8 mouse cellular contexts compared by ENCODE assay signal in genomic region chr5:77309051-77309906, GRCm38 (mm10). TPM values are rescaled to one million over a fixed set of nuclear protein-coding genes. Genes with fewer than 3 reads are reported as not detected.
DNase-seq lines count a peak whose midpoint lies in the region; ATAC-seq and TF ChIP-seq lines count a peak whose summit lies in the region.

No protein-coding gene starts in this region.

- DNase-seq in kidney, adult 2 months, result peak; percentile 47
- no peak for DNase-seq in kidney, adult 18-20 months
- DNase-seq in ES-CJ7 (ENCODE audit: low read depth, low spot score), result peak; percentile 29
- peak; percentile 21 to 65 for DNase-seq in kidney, postnatal 36 days

- H3K36me3 ChIP-seq in kidney, adult 2 months (ENCODE audit: control insufficient read depth, insufficient read depth, low read length), result peaks cover 2% of the 10 kb centered on the region; the same call in 1 of the 2 replicates
- H3K36me3 ChIP-seq in heart, embryonic 11.5 days (ENCODE audit: control insufficient read depth, insufficient read depth, low read length), result peaks cover 6% of the 10 kb centered on the region
- peaks cover 47% of the 10 kb centered on the region for H3K36me3 ChIP-seq in megakaryocyte, embryonic 14.5 days (replicated peaks; ENCODE audit: low read length)
- H3K36me3 ChIP-seq in stomach, embryonic 14.5 days (ENCODE audit: control insufficient read depth, insufficient read depth, low read length), result peaks cover 20% of the 10 kb centered on the region

- no peak for TF ChIP-seq POLR2A in kidney, adult 2 months (IDR thresholded peaks at IDR 0.05; ENCODE audit: low read depth, low read length)
- no peak for TF ChIP-seq POLR2A in cortical plate, adult 2 months (IDR thresholded peaks at IDR 0.05; ENCODE audit: extremely low read depth, insufficient read depth, low read length)

- H3K9ac ChIP-seq in heart, embryonic 11.5 days (ENCODE audit: low read depth, low read length), result peak overlapping the region; percentile 82
- peak overlapping the region; percentile 87 for H3K9ac ChIP-seq in stomach, embryonic 14.5 days (replicated peaks; ENCODE audit: low read depth, low read length)

- no peaks in the 10 kb centered on the region for H3K27me3 ChIP-seq in kidney, adult 2 months (replicated peaks; ENCODE audit: control insufficient read depth, insufficient read depth, low read length)
- no peaks in the 10 kb centered on the region for H3K27me3 ChIP-seq in heart, embryonic 11.5 days (ENCODE audit: control insufficient read depth, insufficient read depth, low read length)
- no peaks in the 10 kb centered on the region for H3K27me3 ChIP-seq in megakaryocyte, embryonic 14.5 days (replicated peaks)
- no peaks in the 10 kb centered on the region for H3K27me3 ChIP-seq in stomach, embryonic 14.5 days (ENCODE audit: control insufficient read depth, insufficient read depth, low read length)

- no peak for TF ChIP-seq CTCF in kidney, adult 2 months (conservative IDR thresholded peaks at IDR 0.05; ENCODE audit: insufficient read depth, insufficient read length, low read depth, low read length)
- no peak for TF ChIP-seq CTCF in cortical plate, adult 2 months (IDR thresholded peaks at IDR 0.05; ENCODE audit: extremely low read depth, insufficient read depth, low read length)

- peaks cover 8% of the 10 kb centered on the region for H3K4me1 ChIP-seq in kidney, adult 2 months (ENCODE audit: control insufficient read depth, insufficient read depth, low read length)
- H3K4me1 ChIP-seq in cortical plate, adult 2 months (ENCODE audit: control insufficient read depth, insufficient read depth, low read length), result peaks cover 6% of the 10 kb centered on the region; the same call in 1 of the 2 replicates
- peaks cover 17% of the 10 kb centered on the region for H3K4me1 ChIP-seq in heart, embryonic 11.5 days (ENCODE audit: control insufficient read depth, insufficient read depth, low read length)
- H3K4me1 ChIP-seq in megakaryocyte, embryonic 14.5 days, result peaks cover 37% of the 10 kb centered on the region
- peaks cover 22% of the 10 kb centered on the region for H3K4me1 ChIP-seq in stomach, embryonic 14.5 days (ENCODE audit: control insufficient read depth, insufficient read depth, low read length)

- no peaks in the 10 kb centered on the region for H3K9me3 ChIP-seq in heart, embryonic 11.5 days (replicated peaks; ENCODE audit: control insufficient read depth, low read length)
- no peaks in the 10 kb centered on the region for H3K9me3 ChIP-seq in megakaryocyte, embryonic 14.5 days
- H3K9me3 ChIP-seq in stomach, embryonic 14.5 days (ENCODE audit: control insufficient read depth, low read depth, low read length), result no peaks in the 10 kb centered on the region

- peak overlapping the region; percentile 83 for H3K4me3 ChIP-seq in kidney, adult 2 months (ENCODE audit: insufficient read depth, low read depth, low read length)
- H3K4me3 ChIP-seq in cortical plate, adult 2 months (ENCODE audit: insufficient read depth, low read length), result peak overlapping the region; percentile 50
- H3K4me3 ChIP-seq in heart, embryonic 11.5 days (ENCODE audit: low read depth, low read length), result peak overlapping the region; percentile 95
- H3K4me3 ChIP-seq in megakaryocyte, embryonic 14.5 days (replicated peaks), result peak overlapping the region; percentile 98
- peak overlapping the region; percentile 77 for H3K4me3 ChIP-seq in stomach, embryonic 14.5 days (ENCODE audit: low read depth, low read length)

- H3K27ac ChIP-seq in kidney, adult 2 months (ENCODE audit: insufficient read depth, low read depth, low read length), result no peak overlapping the region
- H3K27ac ChIP-seq in cortical plate, adult 2 months (ENCODE audit: insufficient read depth, low read length), result no peak overlapping the region
- 0 out of 2 replicates have a peak overlapping the region, but pooled peaks have one; percentile 83 for H3K27ac ChIP-seq in heart, embryonic 11.5 days (ENCODE audit: low read depth, low read length)
- H3K27ac ChIP-seq in stomach, embryonic 14.5 days (ENCODE audit: low read length), result 0 out of 2 replicates have a peak overlapping the region, but pooled peaks have one; percentile 11

- H3K4me2 ChIP-seq in heart, embryonic 11.5 days, result peak overlapping the region; percentile 95
- H3K4me2 ChIP-seq in stomach, embryonic 14.5 days (replicated peaks; ENCODE audit: low read depth, low read length), result peak overlapping the region; percentile 85

- WGBS in kidney, adult 2 months, result under 1% methylated on average over 76 of the region's 76 CpGs
- WGBS in heart, embryonic 11.5 days (ENCODE audit: insufficient replicate concordance), result under 1% methylated on average over 76 of the region's 76 CpGs
- WGBS in stomach, embryonic 14.5 days, result under 1% methylated on average over 69 of the region's 76 CpGs

- ATAC-seq in heart, embryonic 11.5 days (replicated peaks; ENCODE audit: insufficient number of reproducible peaks, low FRiP score, low TSS enrichment), result peak; percentile 24; the same call in 1 of the 2 replicates
- ATAC-seq in stomach, embryonic 14.5 days (ENCODE audit: insufficient number of reproducible peaks, insufficient read depth, low FRiP score, low read depth), result no peak

RNA-seq across cellular contexts. Expression of gene Noa1, which starts 0.6 kb away (rescaled TPM):
- 15.1 and 17.7 TPM in 2 replicates for polyA plus RNA-seq in kidney, adult 2 months (2012; rRNA removed)
- polyA plus RNA-seq in cortical plate, adult 2 months (2012; rRNA removed), result 18.4 and 18.5 TPM in 2 replicates
- 20.3 and 21.1 TPM in 2 replicates for polyA plus RNA-seq in heart, embryonic 11.5 days (2014; fragmentation: Nextera tagmentation; extraction: Ambion mirVana)
- 14.4 and 14.9 TPM in 2 replicates for polyA plus RNA-seq in megakaryocyte, embryonic 14.5 days (2012; ENCODE audit: insufficient read depth, low replicate concordance)
- polyA plus RNA-seq in stomach, embryonic 14.5 days (2014; fragmentation: Nextera tagmentation; extraction: Ambion mirVana), result 21.1 and 25.1 TPM in 2 replicates

RNA-seq across cellular contexts. Expression of gene Polr2b, which starts 0.7 kb away (rescaled TPM):
- polyA plus RNA-seq in kidney, adult 2 months (2012; rRNA removed), result 15.7 and 32.2 TPM in 2 replicates
- polyA plus RNA-seq in cortical plate, adult 2 months (2012; rRNA removed), result 35.4 and 35.9 TPM in 2 replicates
- polyA plus RNA-seq in heart, embryonic 11.5 days (2014; fragmentation: Nextera tagmentation; extraction: Ambion mirVana), result 46.0 and 52.0 TPM in 2 replicates
- polyA plus RNA-seq in megakaryocyte, embryonic 14.5 days (2012; ENCODE audit: insufficient read depth, low replicate concordance), result 0.39 and 1.0 TPM in 2 replicates
- polyA plus RNA-seq in stomach, embryonic 14.5 days (2014; fragmentation: Nextera tagmentation; extraction: Ambion mirVana), result 62.1 and 62.4 TPM in 2 replicates

RNA-seq across cellular contexts. Expression of gene Rest, which starts 44.0 kb away (rescaled TPM):
- polyA plus RNA-seq in kidney, adult 2 months (2012; rRNA removed), result 7.3 and 8.3 TPM in 2 replicates
- polyA plus RNA-seq in cortical plate, adult 2 months (2012; rRNA removed), result 2.4 and 2.6 TPM in 2 replicates
- 28.9 and 29.0 TPM in 2 replicates for polyA plus RNA-seq in heart, embryonic 11.5 days (2014; fragmentation: Nextera tagmentation; extraction: Ambion mirVana)
- polyA plus RNA-seq in megakaryocyte, embryonic 14.5 days (2012; ENCODE audit: insufficient read depth, low replicate concordance), result 3.7 and 6.7 TPM in 2 replicates
- polyA plus RNA-seq in stomach, embryonic 14.5 days (2014; fragmentation: Nextera tagmentation; extraction: Ambion mirVana), result 39.2 TPM in 2 replicates

Comparison
In these comparisons a context has a peak if more than half of its experiments do, and no peak if none do; other contexts are left out.
1. H3K27ac ChIP-seq: peak in heart, embryonic 11.5 days (single experiment) and stomach, embryonic 14.5 days (single experiment); none in kidney, adult 2 months (single experiment) and cortical plate, adult 2 months (single experiment).
2. Peak in every context shown above with its lines, with median percentiles within 50 percentile points of each other: H3K4me3 ChIP-seq.